Mouse (Mus musculus) urinary bladder, adult 18-20 months (tissue): ENCODE data around the gene Slmap.
"Not testable (repeated sequence)": the region's sequence is repeated elsewhere in the genome, so short reads cannot be mapped to it uniquely, and the experiment has no call there.

Experiments
- DNase-seq, 2 experiments: peaks; one replicate each; pipeline ENCODE4 v3.0.0; 2022; ENCODE audit warnings: low spot score in 2 of 2, mixed read lengths in 2 of 2

Slmap gene

GRCm38 (mm10) chr14:26533267-26533666 is 1.5 kb downstream of the Slmap start:
- DNase-seq, result no peak

- DNase-seq, result no peak
Observed at GRCm38 (mm10) chr14:26532752-26533151, 2.0 kb downstream of the Slmap start.

- no peak for DNase-seq
Observed at GRCm38 (mm10) chr14:26531410-26532313, 3.1 kb downstream of the Slmap start.

GRCm38 (mm10) chr14:26530350-26530749 is 4.4 kb downstream of the Slmap start:
- no peak for DNase-seq

GRCm38 (mm10) chr14:26528296-26528695 is 6.4 kb downstream of the Slmap start:
- DNase-seq, result no peak

- DNase-seq, result no peak
Observed at GRCm38 (mm10) chr14:26525955-26526354, 8.8 kb downstream of the Slmap start.

GRCm38 (mm10) chr14:26523082-26523481 is 11.6 kb downstream of the Slmap start:
- DNase-seq, result no peak

GRCm38 (mm10) chr14:26519831-26520230 is 14.9 kb downstream of the Slmap start:
- DNase-seq, result no peak

- DNase-seq, result no peak
Observed at GRCm38 (mm10) chr14:26517843-26518242, 16.9 kb downstream of the Slmap start.

- not testable (repeated sequence) for DNase-seq
Observed at GRCm38 (mm10) chr14:26516232-26516631, 18.5 kb downstream of the Slmap start.

- no peak for DNase-seq
Observed at GRCm38 (mm10) chr14:26515802-26516201, 18.9 kb downstream of the Slmap start.

- DNase-seq, result no peak
Observed at GRCm38 (mm10) chr14:26510545-26510944, 24.2 kb downstream of the Slmap start.

- DNase-seq, result no peak
Observed at GRCm38 (mm10) chr14:26508150-26508549, 26.6 kb downstream of the Slmap start.

GRCm38 (mm10) chr14:26507361-26507760 is 27.4 kb downstream of the Slmap start:
- DNase-seq, result peak in 1 of 2 experiments; percentile 22

GRCm38 (mm10) chr14:26504541-26504940 is 30.2 kb downstream of the Slmap start:
- no peak for DNase-seq

- no peak for DNase-seq
Observed at GRCm38 (mm10) chr14:26500136-26500933, 34.4 kb downstream of the Slmap start.

GRCm38 (mm10) chr14:26495021-26495420 is 39.7 kb downstream of the Slmap start:
- no peak for DNase-seq

- peak; percentile 46 to 61 for DNase-seq
Observed at GRCm38 (mm10) chr14:26491150-26491549, 43.6 kb downstream of the Slmap start.

- no peak for DNase-seq
Observed at GRCm38 (mm10) chr14:26488329-26489020, 46.3 kb downstream of the Slmap start.

GRCm38 (mm10) chr14:26486416-26487198 is 48.1 kb downstream of the Slmap start:
- no peak for DNase-seq

- DNase-seq, result no peak
Observed at GRCm38 (mm10) chr14:26481457-26481856, 53.3 kb downstream of the Slmap start.
